Mouse (Mus musculus) hindbrain, embryonic 10.5 days (tissue): ENCODE data around the gene Arid4b. TPM values are rescaled to one million over a fixed set of nuclear protein-coding genes. Genes with fewer than 3 reads are reported as not detected.
A peak's percentile ranks its signal among the peaks of the same experiment; 100 is the strongest.

ENCODE experiments used
- DNase-seq: peaks from one replicate; pipeline ENCODE4 v3.0.0-alpha.2; 2017; ENCODE audit warnings: low spot score
- H3K27ac ChIP-seq: fragments of 300-500 bp; sonication (generic); 2 replicates; pipeline ENCODE4 v1.5.1; 2016; ENCODE audit warnings: mild to moderate bottlenecking, moderate library complexity
- H3K27me3 ChIP-seq: fragments of 300-500 bp; sonication (generic); 2 replicates; pipeline ENCODE4 v1.6.1; 2016; ENCODE audit warnings: mild to moderate bottlenecking; ENCODE audit not compliant: poor library complexity, insufficient read depth, severe bottlenecking
- H3K36me3 ChIP-seq: fragments of 300-500 bp; sonication (generic); 2 replicates; pipeline ENCODE4 v1.6.1; 2016; ENCODE audit warnings: mild to moderate bottlenecking, moderate library complexity
- H3K4me1 ChIP-seq: fragments of 300-500 bp; sonication (generic); replicated peaks from 2 replicates; pipeline ENCODE4 v1.6.1; 2016; ENCODE audit warnings: mild to moderate bottlenecking
- H3K4me3 ChIP-seq: fragments of 300-500 bp; sonication (generic); 2 replicates; pipeline ENCODE4 v1.5.1; 2016; ENCODE audit warnings: mild to moderate bottlenecking, moderate library complexity
- H3K9me3 ChIP-seq: fragments of 300-500 bp; sonication (generic); 2 replicates; pipeline ENCODE4 v1.6.1; 2016; ENCODE audit warnings: mild to moderate bottlenecking, moderate library complexity
- WGBS: fragments of 180-500 bp; shearing (Covaris S2); methylation state at CpG from one replicate; pipeline ENCODE4 v1.1.7; 2016; 5-methylcytosine and 5-hydroxymethylcytosine counted together
- polyA plus RNA-seq: library from polyadenylated mRNA; unstranded; fragments of >200 nt; fragmentation: Nextera tagmentation; extraction: Ambion mirVana; gene quantifications from 2 replicates; pipeline ENCODE4 v1.2.1, GENCODE M21; 2016

Gene Arid4b
- polyA plus RNA-seq, 1 experiment from 2014 or later = 55.0 TPM

DNA sequence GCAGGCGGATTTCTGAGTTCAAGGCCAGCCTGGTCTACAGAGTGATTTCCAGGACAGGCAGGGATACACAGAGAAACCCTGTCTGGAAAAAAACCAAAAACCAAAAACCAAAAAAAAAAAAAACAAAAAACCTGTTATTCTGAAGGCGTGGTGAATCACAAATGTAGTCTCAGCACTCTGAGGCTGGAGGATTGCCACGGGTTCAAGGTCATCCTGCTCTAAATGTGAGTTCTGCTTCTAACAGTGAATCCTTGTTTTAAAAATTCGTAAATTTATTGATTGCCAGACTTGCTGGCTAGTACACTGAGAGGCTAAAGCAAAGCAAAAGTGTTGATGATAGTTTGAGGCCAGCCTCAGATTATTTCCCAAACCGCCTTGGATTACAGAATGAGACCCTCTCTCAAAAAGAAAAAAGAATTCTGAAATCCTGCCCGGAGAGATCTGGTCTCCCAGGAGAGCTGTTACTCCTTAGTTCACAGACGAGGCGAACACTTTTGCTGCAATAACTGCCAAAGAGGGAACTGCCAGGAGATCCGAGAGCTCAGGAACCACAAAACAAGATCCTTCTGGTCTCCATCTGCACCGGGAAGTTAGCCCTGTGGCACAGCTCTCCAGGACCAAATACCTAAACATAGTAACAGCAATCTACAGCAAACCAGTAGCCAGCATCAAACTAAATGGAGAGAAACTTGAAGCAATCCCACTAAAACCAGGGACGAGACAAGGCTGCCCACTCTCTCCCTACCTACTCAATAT, 27.0 kb upstream of the Arid4b start:
- Histone ChIP-seq H3K4me3 (no peak overlapping the region), H3K36me3 (peaks cover 6% of the 10 kb centered on the region; the same call in 1 of the 2 replicates), H3K9me3 (no peaks in the 10 kb centered on the region), H3K27ac (no peak overlapping the region), H3K27me3 (no peaks in the 10 kb centered on the region), H3K4me1 (peaks cover 17% of the 10 kb centered on the region)
- 96% methylated on average over 11 of the region's 11 CpGs for WGBS
- DNase-seq = no peak

DNA sequence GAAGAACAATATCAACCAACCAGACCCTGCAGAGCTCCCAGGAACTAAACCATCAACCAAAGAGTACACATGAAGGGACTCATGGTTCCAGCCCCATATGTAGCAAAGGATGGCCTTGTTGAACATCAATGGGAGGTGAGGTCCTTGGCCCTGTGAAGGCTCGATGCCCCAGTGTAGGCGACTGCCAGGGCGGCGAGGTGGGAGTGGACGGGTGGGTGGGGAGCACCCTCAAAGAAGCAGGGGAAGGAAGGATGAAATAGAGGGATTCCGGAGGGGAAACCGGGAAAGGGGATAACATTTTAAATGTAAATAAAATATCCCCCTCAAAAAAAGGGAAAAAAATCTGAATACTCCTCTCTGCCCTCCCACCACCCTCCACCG, 24.1 kb upstream of the Arid4b start:
- peak overlapping the region; percentile 98 for H3K27ac ChIP-seq
- peaks cover 6% of the 10 kb centered on the region; the same call in 1 of the 2 replicates for H3K36me3 ChIP-seq
- H3K9me3 ChIP-seq = no peaks in the 10 kb centered on the region
- peaks cover 17% of the 10 kb centered on the region for H3K4me1 ChIP-seq
- DNase-seq = no peak
- WGBS = 3% methylated on average over 8 of the region's 8 CpGs
- no peaks in the 10 kb centered on the region; the same call in 1 of the 2 replicates for H3K27me3 ChIP-seq
- peak overlapping the region; percentile 65 for H3K4me3 ChIP-seq

DNA sequence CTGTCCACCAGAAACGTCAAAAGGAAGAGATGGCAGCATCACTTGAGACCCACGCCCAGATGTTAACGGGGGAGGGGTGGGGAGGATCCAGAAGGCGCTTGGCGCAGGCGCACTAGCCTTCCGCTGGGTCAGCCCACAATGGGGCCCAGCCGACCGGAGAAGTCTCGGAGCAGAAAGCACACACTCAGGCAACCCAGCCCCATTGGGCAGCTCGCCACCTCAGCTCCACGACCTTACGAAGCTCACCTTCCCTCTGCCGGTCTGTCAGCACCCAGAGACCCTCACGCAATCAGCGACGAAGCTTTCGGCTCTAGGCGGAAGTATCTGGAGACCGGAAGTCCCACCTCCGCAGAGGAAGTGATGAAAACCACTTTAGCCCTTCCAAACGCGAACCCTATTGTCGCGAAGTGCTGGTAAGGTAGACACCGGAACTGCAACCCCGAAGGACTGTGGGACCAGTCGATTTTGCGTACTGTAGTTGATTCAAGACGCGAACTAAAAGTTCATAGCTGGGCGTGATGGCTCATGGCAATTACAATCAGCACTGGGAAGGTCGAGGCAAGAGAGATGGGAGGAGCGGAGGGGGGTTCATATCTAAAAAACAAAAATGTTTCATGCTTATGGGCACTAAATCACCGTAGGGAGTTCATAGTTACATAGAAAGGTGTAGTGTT, 23.6 kb upstream of the Arid4b start, which contains the start of gene Tbce:
Gene Tbce, minus strand, starts transcription at position 347 of the 674 bp plus-strand sequence.
- no peaks in the 10 kb centered on the region; the same call in 1 of the 2 replicates for H3K27me3 ChIP-seq
- peak within 1 kb of the TSS; percentile 98 for H3K27ac ChIP-seq
- peaks cover 6% of the 10 kb centered on the region; the same call in 1 of the 2 replicates for H3K36me3 ChIP-seq
- H3K4me3 ChIP-seq = peak within 1 kb of the TSS; percentile 65
- 1% methylated on average over 35 of the region's 35 CpGs for WGBS
- peak; percentile 91 for DNase-seq
- H3K4me1 ChIP-seq = peaks cover 17% of the 10 kb centered on the region
- H3K9me3 ChIP-seq = no peaks in the 10 kb centered on the region

DNA sequence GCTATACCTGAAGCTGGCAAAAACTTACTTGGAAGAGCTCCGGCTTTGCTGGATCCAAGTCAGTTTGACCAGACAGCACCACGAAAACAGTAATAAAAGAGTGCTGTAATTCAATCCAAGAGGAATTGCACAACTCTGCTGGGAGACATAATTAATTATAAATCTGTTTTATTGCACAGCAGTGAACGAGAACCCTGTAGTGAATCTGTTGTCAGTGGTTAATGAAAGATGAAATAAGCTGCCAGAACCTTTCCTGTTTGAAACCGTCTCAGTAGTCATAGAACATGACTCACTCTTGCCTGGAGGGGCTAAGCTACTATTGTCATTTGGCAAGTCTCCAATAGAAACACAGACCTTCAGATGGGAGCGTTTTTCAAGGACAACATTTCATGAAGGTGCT, 22.8 kb upstream of the Arid4b start:
- 78% methylated on average over 5 of the region's 5 CpGs for WGBS
- Histone ChIP-seq H3K4me1 (peaks cover 17% of the 10 kb centered on the region), H3K9me3 (no peaks in the 10 kb centered on the region), H3K4me3 (peak overlapping the region; percentile 65), H3K27me3 (no peaks in the 10 kb centered on the region; the same call in 1 of the 2 replicates), H3K36me3 (peaks cover 6% of the 10 kb centered on the region; the same call in 1 of the 2 replicates), H3K27ac (peak overlapping the region; percentile 98)
- DNase-seq = no peak

DNA sequence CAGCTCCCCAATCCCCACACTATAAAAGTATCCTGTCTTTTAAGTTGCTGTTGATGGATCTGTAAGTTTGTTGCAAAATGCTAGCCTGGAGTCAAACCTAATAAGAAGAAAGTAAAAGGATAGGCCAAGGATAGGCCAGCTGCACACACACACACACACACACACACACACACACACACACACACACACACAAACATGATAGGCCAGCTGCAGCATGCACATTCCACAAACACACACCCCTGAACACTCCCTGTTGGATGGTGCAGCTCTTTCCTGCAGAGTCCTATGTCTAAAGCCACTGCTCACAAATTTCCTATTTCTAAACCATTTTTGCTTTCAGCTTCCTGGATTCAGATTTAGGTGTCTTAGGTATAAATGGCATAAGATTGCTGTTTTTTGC, 19.2 kb upstream of the Arid4b start:
- no peaks in the 10 kb centered on the region for H3K9me3 ChIP-seq
- peaks cover 8% of the 10 kb centered on the region for H3K4me1 ChIP-seq
- no peaks in the 10 kb centered on the region; the same call in 1 of the 2 replicates for H3K27me3 ChIP-seq
- no peak overlapping the region for H3K27ac ChIP-seq
- DNase-seq = no peak
- H3K4me3 ChIP-seq = no peak overlapping the region
- peaks cover 21% of the 10 kb centered on the region for H3K36me3 ChIP-seq

DNA sequence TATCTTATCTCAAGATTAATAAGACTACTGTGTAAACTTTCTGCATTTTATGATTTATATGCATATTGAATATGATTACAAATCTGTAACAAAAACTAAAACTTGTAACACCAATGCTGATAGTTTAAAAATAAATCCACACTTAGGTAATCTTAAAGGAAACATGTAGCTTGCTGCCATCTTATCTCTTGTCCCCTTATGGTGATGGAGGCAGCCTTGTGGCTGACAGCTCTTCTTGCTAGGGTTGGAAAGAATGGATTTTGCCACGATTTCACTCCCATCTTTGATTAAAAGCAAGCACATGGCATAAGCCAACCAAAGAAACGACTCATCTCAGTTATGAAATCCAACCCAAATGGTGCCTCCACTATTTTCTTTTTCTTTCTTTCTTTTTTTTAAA, 18.5 kb upstream of the Arid4b start:
- Histone ChIP-seq H3K4me3 (no peak overlapping the region), H3K27me3 (no peaks in the 10 kb centered on the region; the same call in 1 of the 2 replicates), H3K36me3 (peaks cover 27% of the 10 kb centered on the region), H3K27ac (no peak overlapping the region), H3K4me1 (peaks cover 8% of the 10 kb centered on the region; the same call in 1 of the 2 replicates), H3K9me3 (no peaks in the 10 kb centered on the region)
- WGBS = 80% methylated on average over 2 of the region's 2 CpGs
- no peak for DNase-seq

DNA sequence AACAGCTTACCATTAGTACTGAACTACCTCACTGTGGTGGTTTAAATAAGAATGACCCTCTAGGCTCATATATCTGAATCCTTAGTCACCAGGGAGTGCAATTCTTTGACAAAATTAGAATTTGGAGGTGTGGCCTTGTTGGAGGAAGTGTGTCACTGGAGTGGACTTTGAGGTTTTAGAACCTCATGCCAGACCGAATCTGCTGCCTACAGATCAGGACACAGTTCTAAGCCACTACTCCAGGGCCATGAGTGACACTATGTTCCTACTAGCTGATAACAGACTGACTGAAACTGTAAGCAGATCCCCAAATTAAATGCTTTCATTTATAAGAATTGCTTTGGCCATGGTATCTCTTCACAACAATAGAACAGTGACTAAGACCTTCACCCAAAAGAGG, 13.2 kb upstream of the Arid4b start:
- peaks cover 81% of the 10 kb centered on the region for H3K36me3 ChIP-seq
- no peaks in the 10 kb centered on the region for H3K27me3 ChIP-seq
- H3K27ac ChIP-seq = no peak overlapping the region
- no peak for DNase-seq
- H3K9me3 ChIP-seq = no peaks in the 10 kb centered on the region
- H3K4me1 ChIP-seq = no peaks in the 10 kb centered on the region
- 98% methylated on average over 1 of the region's 1 CpGs for WGBS
- H3K4me3 ChIP-seq = no peak overlapping the region

DNA sequence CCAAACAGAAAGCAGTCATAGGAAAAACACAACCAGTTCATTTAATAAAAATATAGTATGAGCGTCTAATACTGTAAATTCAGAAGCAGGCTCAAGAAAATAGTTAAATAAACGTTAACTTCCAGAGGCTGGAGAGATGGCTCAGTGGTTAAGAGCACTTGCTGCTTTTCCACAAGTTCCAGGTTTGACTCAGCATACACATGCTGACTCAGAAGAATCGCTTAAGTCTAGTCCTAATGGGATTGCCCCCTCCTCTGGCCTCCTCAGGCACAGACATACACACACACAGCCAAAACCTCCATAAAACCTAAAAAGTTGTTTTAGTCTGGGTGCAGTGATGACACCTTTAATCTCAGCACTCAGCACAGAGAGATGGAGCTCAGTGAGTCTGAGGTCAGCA, 6.2 kb upstream of the Arid4b start:
- no peak overlapping the region for H3K27ac ChIP-seq
- no peaks in the 10 kb centered on the region for H3K27me3 ChIP-seq
- DNase-seq = no peak
- H3K36me3 ChIP-seq = peaks cover 74% of the 10 kb centered on the region
- H3K4me1 ChIP-seq = peaks cover 7% of the 10 kb centered on the region
- H3K4me3 ChIP-seq = no peak overlapping the region
- 93% methylated on average over 3 of the region's 3 CpGs for whole genome bisulfite sequencing
- no peaks in the 10 kb centered on the region for H3K9me3 ChIP-seq

DNA sequence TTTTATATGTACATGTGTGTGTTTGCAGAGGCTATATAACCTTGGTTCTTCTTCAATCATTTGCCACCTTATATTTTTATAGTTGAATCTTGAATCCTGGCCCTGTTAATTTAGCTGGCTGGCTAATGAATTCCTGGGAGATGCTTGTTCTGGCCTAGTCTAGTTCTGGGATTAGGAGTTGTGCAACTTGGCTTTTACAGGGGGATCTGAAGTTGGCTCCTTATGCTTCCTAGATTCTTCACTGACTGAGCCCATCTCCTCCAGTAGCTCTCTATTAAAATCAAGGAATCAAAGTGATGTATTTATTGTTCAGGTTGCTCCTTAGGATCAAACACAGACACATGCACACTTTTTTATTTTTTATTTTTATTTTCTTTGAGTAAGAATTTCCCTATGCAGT, 3.5 kb upstream of the Arid4b start:
- Histone ChIP-seq H3K27me3 (no peaks in the 10 kb centered on the region), H3K4me3 (no peak overlapping the region)

DNA sequence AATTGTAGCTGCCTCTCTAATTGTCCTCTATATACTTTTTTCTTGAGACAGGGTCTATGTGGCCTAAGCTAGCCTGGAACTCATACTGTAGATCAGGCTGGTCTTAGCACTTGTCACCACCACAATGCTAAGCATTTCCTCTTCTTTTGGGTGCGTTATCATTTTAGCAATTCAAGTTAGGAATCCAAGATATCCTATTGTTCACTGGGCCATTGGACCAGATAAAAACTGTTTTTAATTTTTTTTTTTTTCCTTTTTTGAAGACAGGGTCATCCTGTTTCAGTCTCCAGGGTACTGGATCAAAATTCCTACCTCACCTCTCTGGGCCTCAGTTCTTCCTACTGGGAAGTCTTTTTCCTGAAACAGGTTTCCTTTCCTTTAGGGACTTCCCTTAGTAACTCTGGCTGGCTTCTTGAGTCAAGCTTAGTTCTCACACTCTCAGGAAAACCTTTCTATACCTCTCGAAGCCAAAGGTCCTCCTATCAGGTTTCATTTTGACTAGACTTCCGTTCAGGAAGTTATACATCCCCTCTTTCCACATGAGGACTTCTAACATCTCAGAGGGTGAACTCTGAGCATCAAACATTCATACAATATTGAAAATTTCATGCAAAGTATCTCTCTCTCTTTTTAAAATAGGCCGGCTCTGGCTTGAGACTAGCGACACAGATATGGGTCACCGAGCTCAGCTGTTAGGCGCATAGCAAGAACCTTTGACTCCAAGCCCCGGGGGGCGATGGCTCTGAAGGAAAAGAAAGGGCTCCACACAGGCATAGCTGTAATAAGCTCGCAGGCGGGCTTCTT, 621 bp upstream of the Arid4b start:
- H3K27me3 ChIP-seq = no peaks in the 10 kb centered on the region
- no peak for DNase-seq
- H3K4me3 ChIP-seq = peak overlapping the region; percentile 99
- H3K27ac ChIP-seq = peak overlapping the region; percentile 89
- no peaks in the 10 kb centered on the region for H3K9me3 ChIP-seq
- peaks cover 26% of the 10 kb centered on the region for H3K36me3 ChIP-seq
- H3K4me1 ChIP-seq = peaks cover 26% of the 10 kb centered on the region
- 7% methylated on average over 11 of the region's 11 CpGs for WGBS

More for the DNA sequence above, 3.5 kb upstream of the Arid4b start:
- Histone ChIP-seq H3K27ac (no peak overlapping the region), H3K36me3 (peaks cover 46% of the 10 kb centered on the region), H3K9me3 (no peaks in the 10 kb centered on the region), H3K4me1 (peaks cover 12% of the 10 kb centered on the region)
- no peak for DNase-seq

DNA sequence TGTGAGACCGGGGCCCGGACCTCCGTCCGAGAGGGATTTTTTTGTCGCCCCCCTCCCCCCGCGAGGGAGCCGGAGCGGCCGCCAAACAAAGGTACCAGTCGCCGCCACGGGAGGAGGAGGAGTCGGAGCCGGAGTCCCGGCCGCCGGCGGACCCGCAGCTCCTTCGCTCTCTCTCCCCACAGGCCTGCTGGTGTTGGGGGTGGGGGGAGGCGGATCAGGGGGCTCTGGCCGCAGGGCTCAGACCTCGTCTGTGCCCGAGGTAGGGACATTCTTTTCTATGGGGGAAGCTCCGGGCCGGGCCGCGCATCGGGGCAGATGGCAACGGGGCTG, 875 bp downstream of the Arid4b start:
- no peak for DNase-seq
- peak overlapping the region; percentile 98 for H3K27ac ChIP-seq
- H3K4me3 ChIP-seq = peak overlapping the region; percentile 99
- no peaks in the 10 kb centered on the region for H3K27me3 ChIP-seq
- H3K36me3 ChIP-seq = peaks cover 28% of the 10 kb centered on the region
- under 1% methylated on average over 28 of the region's 31 CpGs for WGBS
- H3K4me1 ChIP-seq = peaks cover 26% of the 10 kb centered on the region
- no peaks in the 10 kb centered on the region for H3K9me3 ChIP-seq

DNA sequence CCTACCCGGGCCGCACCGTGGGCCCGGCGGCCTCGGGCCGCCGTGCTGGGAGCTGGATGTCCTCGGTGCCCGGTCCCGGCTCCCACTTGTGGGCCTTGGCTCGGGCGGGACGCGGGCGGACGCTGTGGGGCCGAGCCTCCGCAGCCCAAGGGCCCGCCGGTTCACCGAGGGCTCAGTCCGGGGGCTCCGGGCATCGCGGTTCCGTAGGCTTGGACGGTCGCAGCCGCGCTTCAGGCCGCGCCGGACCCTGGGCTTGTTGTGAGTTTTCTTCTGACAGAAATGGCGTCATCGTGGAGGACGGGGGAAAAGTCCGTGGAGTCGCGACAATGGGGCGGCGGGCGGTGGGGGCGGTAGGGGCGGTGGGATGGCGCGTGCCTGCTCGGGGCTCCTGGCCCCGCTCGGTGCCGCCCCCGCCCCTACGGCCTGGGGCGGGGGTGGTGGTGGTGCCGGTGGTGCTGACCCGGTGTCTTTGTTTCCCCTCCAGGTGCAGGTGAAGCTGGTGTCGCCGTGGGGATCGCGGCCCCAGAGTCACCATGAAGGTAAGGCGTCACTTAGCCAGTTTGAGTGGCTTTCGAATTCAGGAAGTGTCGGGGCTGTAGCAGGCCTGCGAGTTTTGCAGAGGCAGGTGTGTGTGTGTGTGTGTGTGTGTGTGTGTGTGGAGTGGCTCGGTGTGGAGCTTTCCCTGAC, 1.5 kb downstream of the Arid4b start:
- no peaks in the 10 kb centered on the region for H3K9me3 ChIP-seq
- peaks cover 26% of the 10 kb centered on the region for H3K4me1 ChIP-seq
- peaks cover 28% of the 10 kb centered on the region for H3K36me3 ChIP-seq
- H3K27ac ChIP-seq = peak overlapping the region; percentile 98
- WGBS = under 1% methylated on average over 65 of the region's 65 CpGs
- peak overlapping the region; percentile 99 for H3K4me3 ChIP-seq
- no peaks in the 10 kb centered on the region for H3K27me3 ChIP-seq
- peak; percentile 55 for DNase-seq
